Mouse (Mus musculus) liver, embryonic 11.5 days (tissue): ENCODE measurements around the gene Exoc3l2. TPM values are rescaled to one million over a fixed set of nuclear protein-coding genes. Genes with fewer than 3 reads are reported as not detected.

Experiments
- ATAC-seq: fragments of 200-750 bp; cut with Nextera tagmentation; replicated peaks from 2 replicates; pipeline ENCODE4 v1.8.0; 2017; ENCODE audit warnings: moderate number of reproducible peaks, mild to moderate bottlenecking, moderate TSS enrichment, moderate library complexity; ENCODE audit not compliant: low FRiP score
- DNase-seq: peaks from one replicate; pipeline ENCODE4 v3.0.0-alpha.2; 2017; ENCODE audit warnings: low spot score
- H3K27ac ChIP-seq: fragments of 300-500 bp; sonication (generic); 2 replicates; pipeline ENCODE4 v1.5.1; 2014; ENCODE audit warnings: mild to moderate bottlenecking, low read depth, low read length, control low read depth
- H3K27me3 ChIP-seq: fragments of 300-500 bp; sonication (generic); replicated peaks from 2 replicates; pipeline ENCODE4 v1.6.1; 2014; ENCODE audit warnings: low read length, mixed read lengths; ENCODE audit not compliant: control insufficient read depth, insufficient read depth
- H3K36me3 ChIP-seq: fragments of 300-500 bp; sonication (generic); 2 replicates; pipeline ENCODE4 v1.6.1; 2014; ENCODE audit warnings: mild to moderate bottlenecking, low read length, moderate library complexity, mixed read lengths; ENCODE audit not compliant: control insufficient read depth, insufficient read depth
- H3K4me1 ChIP-seq: fragments of 300-500 bp; sonication (generic); replicated peaks from 2 replicates; pipeline ENCODE4 v1.6.1; 2014; ENCODE audit warnings: low read length, mixed read lengths; ENCODE audit not compliant: control insufficient read depth, insufficient read depth
- H3K4me2 ChIP-seq: fragments of 300-500 bp; sonication (generic); 2 replicates; pipeline ENCODE4 v1.6.1; 2014; ENCODE audit warnings: mild to moderate bottlenecking, control low read depth, moderate library complexity
- H3K4me3 ChIP-seq: fragments of 300-500 bp; sonication (generic); 2 replicates; pipeline ENCODE4 v1.5.1; 2014; ENCODE audit warnings: low read depth, low read length, control low read depth
- H3K9ac ChIP-seq: fragments of 300-500 bp; sonication (generic); 2 replicates; pipeline ENCODE4 v1.6.1; 2014; ENCODE audit warnings: low read depth, low read length, control low read depth
- H3K9me3 ChIP-seq: fragments of 300-500 bp; sonication (generic); 2 replicates; pipeline ENCODE4 v1.6.1; 2016; ENCODE audit warnings: low read length, inconsistent platforms, mixed read lengths; ENCODE audit not compliant: control insufficient read depth
- WGBS: fragments of 180-500 bp; shearing (Covaris S2); extraction: QIAGEN DNeasy Blood & Tissue Kit; methylation state at CpG from one replicate; pipeline ENCODE4 v1.1.7; 2014; 5-methylcytosine and 5-hydroxymethylcytosine counted together
- polyA plus RNA-seq: library from polyadenylated mRNA; unstranded; fragments of >200 nt; fragmentation: Nextera tagmentation; extraction: Ambion mirVana; gene quantifications from 2 replicates; pipeline ENCODE4 v1.2.1, GENCODE M21; 2014

The Exoc3l2 gene
- polyA plus RNA-seq, 1 experiment from 2014 or later = 5.6 TPM

DNA sequence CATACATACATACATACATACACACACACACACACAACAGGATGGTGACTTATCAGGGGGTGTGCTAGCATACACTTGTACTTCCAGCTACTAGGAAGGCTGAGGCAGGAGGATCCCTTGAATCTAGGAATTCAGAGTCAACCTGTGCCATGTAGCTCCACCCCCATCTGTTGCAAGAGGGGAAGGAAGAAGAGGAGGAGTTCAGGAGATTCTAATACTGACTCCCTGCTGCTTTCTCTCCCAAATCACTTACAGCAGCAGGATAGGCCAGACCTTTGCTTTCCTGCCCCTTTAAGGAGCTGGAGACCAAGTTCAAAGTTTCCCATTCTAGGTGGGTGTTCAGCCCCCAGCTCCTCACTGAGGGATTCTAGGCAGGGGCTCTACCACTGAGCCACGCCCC is 22.4 kb downstream of the Exoc3l2 start:
- no peak overlapping the region for H3K27ac ChIP-seq
- no peak for ATAC-seq
- H3K36me3 ChIP-seq = no peaks in the 10 kb centered on the region
- no peak overlapping the region for H3K4me2 ChIP-seq
- WGBS = 90% methylated on average over 1 of the region's 1 CpGs
- DNase-seq = no peak
- no peak overlapping the region for H3K9ac ChIP-seq
- no peaks in the 10 kb centered on the region for H3K9me3 ChIP-seq
- peaks cover 17% of the 10 kb centered on the region for H3K27me3 ChIP-seq
- no peak overlapping the region for H3K4me3 ChIP-seq
- peaks cover 3% of the 10 kb centered on the region; the same call in 1 of the 2 replicates for H3K4me1 ChIP-seq

GRCm38 (mm10) chr7:19486549-19486948 is 23.4 kb downstream of the Exoc3l2 start:
- Histone ChIP-seq H3K4me1 (peaks cover 3% of the 10 kb centered on the region; the same call in 1 of the 2 replicates), H3K4me3 (no peak overlapping the region), H3K4me2 (no peak overlapping the region), H3K27ac (no peak overlapping the region), H3K27me3 (peaks cover 20% of the 10 kb centered on the region), H3K9me3 (no peaks in the 10 kb centered on the region), H3K9ac (no peak overlapping the region), H3K36me3 (no peaks in the 10 kb centered on the region)
- DNase-seq (no peak), ATAC-seq (no peak)
- WGBS = 59% methylated on average over 7 of the region's 7 CpGs

DNA sequence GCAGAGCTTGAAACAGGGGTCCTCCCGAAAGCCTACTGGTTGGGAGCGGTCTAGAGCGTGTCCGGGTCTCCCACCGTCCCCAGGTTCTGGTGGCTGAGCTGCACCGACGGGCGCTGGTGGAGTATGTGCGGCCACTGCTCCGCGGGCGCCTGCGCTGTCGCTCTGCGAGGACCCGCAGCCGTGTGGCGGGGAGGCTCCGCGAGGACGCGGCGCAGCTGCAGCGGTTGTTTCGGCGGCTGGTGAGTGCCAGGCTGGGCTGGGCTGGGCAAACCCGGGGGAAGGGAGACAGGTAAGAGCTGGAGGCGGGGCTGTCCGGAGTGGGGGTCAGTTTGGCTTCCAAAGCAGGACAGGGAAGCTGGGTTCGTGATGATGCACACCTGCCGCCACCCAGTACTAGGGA is 26.4 kb downstream of the Exoc3l2 start:
- peaks cover 3% of the 10 kb centered on the region for H3K4me1 ChIP-seq
- no peak overlapping the region for H3K4me3 ChIP-seq
- peak overlapping the region; percentile 22; the same call in 1 of the 2 replicates for H3K4me2 ChIP-seq
- ATAC-seq (no peak), DNase-seq (no peak)
- no peaks in the 10 kb centered on the region for H3K9me3 ChIP-seq
- 59% methylated on average over 31 of the region's 31 CpGs for WGBS
- peaks cover 27% of the 10 kb centered on the region for H3K27me3 ChIP-seq
- H3K27ac ChIP-seq = no peak overlapping the region
- H3K36me3 ChIP-seq = no peaks in the 10 kb centered on the region
- H3K9ac ChIP-seq = no peak overlapping the region

- peaks cover 27% of the 10 kb centered on the region for H3K27me3 ChIP-seq
- H3K9ac ChIP-seq = peak overlapping the region; percentile 18; the same call in 1 of the 2 replicates
- WGBS = 29% methylated on average over 26 of the region's 26 CpGs
- H3K9me3 ChIP-seq = no peaks in the 10 kb centered on the region
- H3K4me1 ChIP-seq = no peaks in the 10 kb centered on the region; the same call in 1 of the 2 replicates
- H3K4me3 ChIP-seq = 0 out of 2 replicates have a peak overlapping the region, but pooled peaks have one; percentile 12
- no peaks in the 10 kb centered on the region for H3K36me3 ChIP-seq
- ATAC-seq = no peak
- no peak overlapping the region for H3K27ac ChIP-seq
- H3K4me2 ChIP-seq = peak overlapping the region; percentile 39
- DNase-seq = no peak
Measured at GRCm38 (mm10) chr7:19491731-19492130, 28.6 kb downstream of the Exoc3l2 start.

DNA sequence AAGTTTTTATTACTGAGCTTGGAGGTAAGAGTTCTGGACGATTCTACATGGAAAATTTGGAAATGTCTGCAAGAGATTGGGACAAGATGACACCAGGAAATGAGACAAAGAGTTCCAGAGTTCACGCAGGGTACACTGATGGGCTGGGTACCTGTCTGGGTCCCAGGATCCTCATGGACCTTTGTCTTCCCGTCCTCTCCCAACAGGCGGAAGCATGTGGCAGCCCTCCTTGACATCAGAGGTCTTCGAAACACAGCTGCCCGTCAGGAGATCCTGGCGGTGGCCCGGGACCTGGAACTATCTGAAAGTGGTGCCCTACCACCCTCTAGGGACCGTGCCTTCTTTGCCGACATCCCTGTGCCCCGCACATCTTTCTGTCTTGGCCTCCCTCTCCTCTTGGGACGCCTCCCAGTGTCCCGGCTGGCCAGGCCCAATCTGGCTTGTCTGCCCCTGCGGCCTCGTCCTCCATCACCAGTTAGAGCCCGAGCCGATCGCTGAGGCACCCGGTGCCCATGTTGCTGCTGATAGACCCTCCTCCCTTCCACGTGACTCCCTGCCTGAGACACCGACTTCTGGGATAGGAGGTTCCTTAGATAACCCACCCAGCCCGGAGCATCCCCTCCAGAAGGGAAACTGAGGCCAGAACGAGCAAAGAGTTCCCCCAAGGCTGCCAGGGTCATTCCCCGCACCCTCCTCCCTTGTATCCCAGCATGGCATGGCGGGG is 31.8 kb downstream of the Exoc3l2 start:
- Histone ChIP-seq H3K36me3 (no peaks in the 10 kb centered on the region), H3K9me3 (no peaks in the 10 kb centered on the region), H3K4me3 (no peak overlapping the region), H3K27ac (no peak overlapping the region), H3K4me2 (no peak overlapping the region), H3K27me3 (peaks cover 13% of the 10 kb centered on the region), H3K9ac (no peak overlapping the region), H3K4me1 (peaks cover 8% of the 10 kb centered on the region)
- 83% methylated on average over 25 of the region's 25 CpGs for WGBS
- no peak for DNase-seq
- no peak for ATAC-seq

DNA sequence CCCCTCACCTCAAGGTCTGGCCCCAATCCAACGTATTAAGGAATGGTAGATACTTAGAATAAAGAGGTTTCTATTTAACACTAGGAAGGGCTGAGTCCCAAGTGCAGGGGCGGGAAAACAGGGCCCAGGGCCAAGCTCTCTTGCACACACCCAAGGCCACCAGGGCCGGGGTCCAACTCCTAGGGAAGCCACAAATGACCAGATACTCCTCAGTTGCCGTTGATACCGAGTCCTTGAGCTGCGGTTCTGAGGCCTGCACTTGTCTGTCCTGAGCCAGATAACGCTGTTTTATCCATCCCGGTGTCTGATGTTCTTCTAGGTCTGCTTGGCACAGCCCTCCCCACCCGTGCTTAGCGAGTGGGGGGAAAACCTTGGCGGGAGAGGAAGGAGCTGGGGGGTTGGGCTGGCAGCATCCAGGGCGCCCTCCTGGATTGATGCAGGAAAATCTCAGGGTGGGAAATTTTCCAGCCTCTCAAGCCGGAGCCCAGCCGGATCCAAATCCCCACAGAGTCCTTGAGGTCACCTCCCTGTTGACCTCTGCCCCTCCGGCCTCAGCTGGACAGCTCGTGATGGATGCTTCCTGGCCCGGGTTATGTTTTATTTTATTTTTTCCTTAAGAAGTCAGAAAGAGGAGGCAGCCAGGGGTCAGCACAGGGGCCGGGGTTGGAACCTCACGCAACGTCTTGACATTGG is 32.5 kb downstream of the Exoc3l2 start:
- no peak for DNase-seq
- Histone ChIP-seq H3K36me3 (no peaks in the 10 kb centered on the region), H3K4me1 (peaks cover 8% of the 10 kb centered on the region), H3K9ac (no peak overlapping the region), H3K4me2 (no peak overlapping the region), H3K4me3 (no peak overlapping the region), H3K27me3 (peaks cover 8% of the 10 kb centered on the region; the same call in 1 of the 2 replicates), H3K27ac (no peak overlapping the region), H3K9me3 (no peaks in the 10 kb centered on the region)
- WGBS = 54% methylated on average over 20 of the region's 20 CpGs
- peak; percentile 51; the same call in 1 of the 2 replicates for ATAC-seq

- Histone ChIP-seq H3K36me3 (no peaks in the 10 kb centered on the region), H3K9ac (no peak overlapping the region), H3K27me3 (0 out of 2 replicates have a peak, but pooled peaks cover 6% of the 10 kb centered on the region), H3K27ac (no peak overlapping the region), H3K4me1 (peaks cover 8% of the 10 kb centered on the region), H3K4me3 (no peak overlapping the region), H3K9me3 (no peaks in the 10 kb centered on the region), H3K4me2 (no peak overlapping the region)
- no peak for ATAC-seq
- 64% methylated on average over 5 of the region's 5 CpGs for WGBS
- no peak for DNase-seq
Measured at GRCm38 (mm10) chr7:19496214-19496555, 33.1 kb downstream of the Exoc3l2 start.

DNA sequence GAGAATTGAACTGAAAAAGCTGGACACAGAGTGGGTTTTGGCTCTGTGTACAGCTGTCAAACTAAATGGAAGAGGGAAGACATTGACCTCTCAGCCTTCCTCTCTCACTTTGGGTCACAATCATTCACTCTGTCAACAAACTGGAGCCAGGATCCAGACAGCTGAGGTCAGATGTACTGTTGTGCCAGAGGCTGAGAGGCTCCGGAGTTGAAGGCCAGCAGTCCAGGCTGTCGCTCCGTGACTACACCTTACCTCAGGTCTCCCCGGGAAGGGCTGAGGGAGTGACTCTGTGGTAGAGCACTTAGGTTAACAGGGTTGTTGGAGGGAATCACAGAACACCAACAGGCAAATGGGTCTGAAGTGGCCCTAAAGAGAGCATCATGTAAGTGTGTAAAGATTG is 35.2 kb downstream of the Exoc3l2 start:
- no peak for ATAC-seq
- H3K4me2 ChIP-seq = no peak overlapping the region
- 54% methylated on average over 4 of the region's 4 CpGs for WGBS
- H3K27ac ChIP-seq = no peak overlapping the region
- H3K9me3 ChIP-seq = no peaks in the 10 kb centered on the region
- no peak overlapping the region for H3K4me3 ChIP-seq
- no peaks in the 10 kb centered on the region for H3K27me3 ChIP-seq
- no peak overlapping the region for H3K9ac ChIP-seq
- DNase-seq = no peak
- peaks cover 8% of the 10 kb centered on the region for H3K4me1 ChIP-seq
- H3K36me3 ChIP-seq = no peaks in the 10 kb centered on the region
